Mouse (Mus musculus) B cell, adult 2 months (primary cell): ENCODE results near the gene Hcrtr2.

Source experiments
- DNase-seq, 2 experiments: peaks; one replicate each; pipeline ENCODE4 v3.0.0; 2022

Gene Hcrtr2

DNA sequence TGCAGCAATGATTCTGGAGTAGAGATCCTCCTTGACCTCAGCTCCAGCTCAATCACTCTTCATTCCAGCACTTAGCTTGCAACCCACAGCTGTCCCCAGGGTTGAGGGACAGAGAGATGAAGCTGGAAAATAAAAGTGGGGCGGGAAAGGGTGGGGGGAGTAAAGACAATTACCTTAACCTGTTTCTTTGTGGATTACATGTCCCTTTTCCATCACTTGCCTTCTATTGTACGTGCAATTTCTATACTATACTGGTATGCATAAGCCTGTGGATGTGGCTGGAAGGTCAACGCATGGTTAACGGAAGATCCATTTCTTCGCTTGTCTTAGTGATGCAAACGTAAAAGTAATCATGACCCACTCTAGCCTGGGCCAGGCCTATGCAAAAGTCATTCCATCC lies at the start of gene Hcrtr2:
Hcrtr2 (minus strand) TSS at position 101 of the 400 bp plus-strand sequence.
- no peak for DNase-seq

DNA sequence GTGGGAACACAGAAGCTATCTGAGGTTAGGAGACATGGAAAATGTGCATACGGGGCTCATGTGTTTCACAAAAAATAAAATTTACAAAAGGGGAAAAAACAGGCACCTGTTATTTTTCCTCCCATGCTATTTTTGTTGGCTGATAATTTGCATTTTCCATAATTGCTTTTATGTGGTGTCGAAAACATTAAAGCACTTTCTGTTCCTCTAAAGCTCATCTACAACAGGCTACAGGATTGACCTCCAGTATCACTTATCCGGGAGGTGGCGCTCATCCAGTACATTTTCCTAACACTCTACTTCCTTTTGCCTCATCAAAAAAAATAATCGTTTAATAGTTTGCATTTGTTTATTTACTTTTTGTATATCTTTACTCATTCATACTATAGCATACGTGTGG lies 41.2 kb upstream of the Hcrtr2 start:
- peak; percentile 17 to 28 for DNase-seq

DNA sequence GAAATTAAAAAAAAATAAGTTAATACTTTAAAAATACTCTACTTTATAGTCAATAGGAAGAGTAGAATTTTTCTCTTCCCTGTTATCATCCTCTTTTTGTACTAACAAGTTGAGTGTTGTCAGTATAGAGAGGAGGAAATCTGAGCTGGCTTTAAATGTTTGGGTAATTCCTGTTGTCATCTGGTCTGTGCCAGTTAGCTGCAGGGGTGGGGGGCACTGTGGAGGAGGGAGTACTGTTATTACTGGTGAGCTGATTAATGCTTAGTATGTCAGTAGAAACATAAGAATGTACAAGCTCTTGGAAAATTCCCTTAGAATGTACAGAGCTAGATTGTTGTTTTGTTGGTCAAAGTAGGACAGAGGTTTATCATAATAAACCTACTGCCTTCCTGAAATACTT lies 36.7 kb upstream of the Hcrtr2 start:
- DNase-seq: no peak

DNA sequence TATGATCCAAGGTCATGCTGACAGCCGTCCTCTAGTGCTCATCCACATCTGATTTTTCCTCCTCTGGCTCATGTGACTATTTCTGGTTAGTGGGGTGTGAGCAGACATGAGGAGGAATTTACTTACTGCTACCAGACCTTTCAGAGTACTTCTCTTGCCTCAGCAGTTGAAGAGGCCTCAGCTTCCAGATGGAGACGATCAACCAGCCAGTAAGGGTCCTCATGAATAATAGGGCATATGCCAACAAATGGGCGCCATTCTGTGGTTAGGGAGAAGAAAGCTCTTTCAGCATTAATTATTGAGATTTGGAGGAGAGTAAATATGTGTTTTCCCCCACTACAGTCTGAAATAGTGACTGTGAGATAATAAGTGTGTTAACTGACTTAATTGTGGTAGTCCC lies 28.7 kb upstream of the Hcrtr2 start:
- no peak for DNase-seq

DNA sequence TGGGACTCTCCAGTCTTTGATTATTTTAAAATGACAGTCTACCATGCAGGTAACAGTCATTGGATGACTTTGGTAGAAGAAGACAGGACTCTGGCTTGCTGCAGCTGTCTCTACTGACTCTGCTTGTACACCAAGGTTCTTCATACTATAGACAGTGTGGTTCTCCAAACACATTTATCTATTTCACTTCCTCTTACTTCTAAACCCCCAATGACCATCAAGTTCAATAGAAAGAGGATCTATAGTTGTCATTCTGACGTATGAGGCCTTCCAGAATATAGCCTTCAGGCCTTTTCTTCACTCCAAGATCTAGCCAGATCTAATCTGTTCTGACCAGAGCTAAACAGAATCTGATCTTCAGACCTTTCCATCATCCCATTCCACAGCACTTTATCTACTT lies 23.6 kb upstream of the Hcrtr2 start:
- no peak for DNase-seq

DNA sequence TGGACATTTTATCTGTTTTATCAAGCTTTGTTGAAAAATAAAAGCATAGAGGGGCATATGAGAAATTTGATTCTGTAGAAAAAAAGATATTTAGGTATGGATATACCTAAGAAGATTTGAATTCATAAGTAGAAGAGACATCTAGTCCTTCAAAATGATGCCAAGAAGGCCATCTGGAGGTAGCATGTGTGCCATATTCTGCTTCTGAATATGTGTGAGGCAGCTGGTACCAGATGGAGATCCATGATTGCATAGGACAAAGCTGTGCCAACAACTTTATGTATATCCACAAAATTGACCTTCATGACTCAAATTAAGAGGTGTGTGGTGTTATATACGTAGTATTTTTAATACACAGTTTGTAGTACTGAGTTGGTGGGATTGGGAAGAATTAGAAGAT lies 7.4 kb upstream of the Hcrtr2 start:
- no peak for DNase-seq

DNA sequence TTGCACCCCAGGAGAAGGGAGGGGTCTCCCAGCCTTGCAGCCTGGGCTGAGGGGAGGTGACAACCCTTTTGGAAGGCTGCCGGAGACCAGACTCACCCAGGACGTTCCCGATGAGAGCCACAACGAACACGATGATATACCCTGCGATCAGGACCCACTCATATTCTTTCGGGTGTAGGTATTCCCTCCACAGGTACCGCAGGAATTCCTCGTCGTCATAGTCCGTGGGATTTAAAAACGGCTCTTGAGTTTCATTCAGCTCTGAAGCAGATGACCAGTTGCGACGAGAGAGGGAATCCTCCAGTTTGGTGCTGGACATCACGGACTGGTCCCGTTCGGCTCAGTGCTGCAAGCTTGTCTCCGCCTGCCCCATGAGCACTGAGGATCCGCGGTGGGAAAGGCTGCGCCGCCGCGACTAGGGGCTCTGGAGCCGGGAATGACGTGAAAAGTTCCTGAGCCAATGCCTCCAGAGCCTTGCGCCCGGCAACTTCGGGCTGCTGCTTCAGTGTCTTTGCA lies 412 bp downstream of the Hcrtr2 start:
- peak in 1 of 2 experiments; percentile 5 for DNase-seq

DNA sequence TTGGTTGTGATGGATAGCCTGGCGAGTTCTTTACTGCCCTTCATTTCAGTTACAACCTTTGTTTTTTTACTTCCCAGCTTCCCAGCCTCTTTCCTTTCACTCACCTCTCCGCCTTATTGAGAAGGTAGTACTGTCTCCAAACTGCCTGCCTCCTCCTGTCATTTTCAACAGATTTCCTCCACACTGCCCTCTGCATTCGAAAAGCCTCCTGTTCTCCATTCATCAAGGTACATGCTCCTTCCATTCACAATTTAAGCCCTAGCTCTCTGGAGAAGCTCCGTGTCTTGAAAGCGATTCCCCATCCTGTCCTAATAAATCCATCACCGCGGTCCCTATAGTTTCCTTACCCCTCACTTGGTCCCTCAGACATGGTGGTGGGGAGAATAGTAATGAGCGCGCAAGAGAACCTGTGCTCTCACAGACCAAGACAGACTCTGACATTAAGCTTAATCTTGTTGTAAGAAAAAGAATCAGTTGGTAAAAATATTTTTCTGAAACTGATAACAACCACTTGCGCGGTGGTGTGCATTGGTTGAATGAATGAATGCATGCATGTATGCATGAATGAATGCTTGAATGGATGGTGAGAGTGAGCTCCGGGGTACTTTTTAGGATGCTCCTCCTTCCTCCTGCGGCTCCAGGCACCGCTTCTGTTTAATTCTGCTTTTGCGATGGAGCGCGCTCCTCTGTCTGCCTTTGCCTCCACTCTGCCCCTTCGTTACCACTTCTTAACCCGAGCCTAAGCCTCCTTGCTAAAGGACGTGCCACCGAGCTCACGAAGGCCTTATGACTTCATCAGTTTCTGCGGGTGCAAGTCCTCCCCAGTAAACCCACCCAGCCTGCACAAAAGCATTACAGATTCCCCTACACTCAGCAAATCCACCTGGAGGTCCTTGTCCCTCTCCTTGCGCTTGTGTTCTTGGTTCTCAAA lies 1.3 kb downstream of the Hcrtr2 start:
- peak in 1 of 2 experiments; percentile 8 for DNase-seq

DNA sequence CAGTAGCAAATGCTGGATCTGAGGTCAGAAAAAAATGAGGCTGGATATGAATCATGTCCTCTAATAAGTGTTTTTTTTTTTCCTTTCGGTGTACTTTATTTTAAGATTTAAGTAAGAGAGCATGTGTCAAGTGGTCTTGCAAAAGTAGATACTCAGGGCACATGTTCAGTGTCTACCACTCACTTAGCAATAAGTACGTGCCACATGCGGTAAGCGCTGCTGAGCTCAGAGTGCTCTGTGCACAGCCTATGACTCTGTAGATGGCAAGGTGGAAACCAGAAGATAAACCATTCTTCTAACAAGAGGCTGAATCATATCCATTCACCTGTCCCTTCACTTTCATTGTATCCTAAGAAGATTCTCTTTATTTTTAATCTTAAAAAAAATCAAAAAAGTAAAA lies 2.1 kb downstream of the Hcrtr2 start:
- no peak for DNase-seq

DNA sequence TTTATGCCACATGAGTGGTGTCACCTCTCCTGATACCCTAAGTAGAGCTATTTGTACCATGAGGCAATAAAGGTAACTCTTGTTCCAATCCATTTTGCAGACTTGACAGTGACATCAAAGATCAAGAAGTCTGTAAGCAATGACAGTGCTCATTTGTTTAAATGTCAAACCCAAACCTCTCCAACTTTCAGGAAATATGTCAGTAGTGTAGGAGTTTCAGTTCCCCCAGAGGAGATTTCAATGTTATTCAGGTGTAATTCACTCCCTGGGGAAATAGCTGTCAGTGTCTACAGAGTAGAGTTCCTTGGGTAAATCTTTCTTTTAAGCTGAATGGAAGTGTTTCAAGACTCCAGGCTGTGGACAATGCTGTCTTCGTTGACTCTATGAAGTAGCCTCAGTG lies 2.9 kb downstream of the Hcrtr2 start:
- no peak for DNase-seq

DNA sequence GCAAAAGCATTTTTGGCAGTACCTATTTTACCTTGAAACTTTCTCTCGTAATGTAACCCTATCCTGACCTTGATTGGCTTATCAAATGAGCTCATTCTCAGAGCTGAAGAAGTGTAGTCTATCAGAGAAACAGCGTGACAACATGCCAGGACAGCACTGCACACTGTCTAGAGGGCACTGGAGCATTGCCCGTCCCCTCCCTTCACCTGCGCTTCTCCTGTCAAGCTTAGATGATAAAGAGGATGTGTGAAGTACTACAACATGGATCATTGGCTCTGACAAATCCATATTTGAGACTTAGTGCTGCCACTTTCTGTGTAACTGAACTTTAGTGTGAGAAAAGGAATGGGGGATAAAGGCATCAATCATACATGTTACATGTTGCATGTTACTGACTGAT lies 5.4 kb downstream of the Hcrtr2 start:
- DNase-seq: peak; percentile 30 to 33

DNA sequence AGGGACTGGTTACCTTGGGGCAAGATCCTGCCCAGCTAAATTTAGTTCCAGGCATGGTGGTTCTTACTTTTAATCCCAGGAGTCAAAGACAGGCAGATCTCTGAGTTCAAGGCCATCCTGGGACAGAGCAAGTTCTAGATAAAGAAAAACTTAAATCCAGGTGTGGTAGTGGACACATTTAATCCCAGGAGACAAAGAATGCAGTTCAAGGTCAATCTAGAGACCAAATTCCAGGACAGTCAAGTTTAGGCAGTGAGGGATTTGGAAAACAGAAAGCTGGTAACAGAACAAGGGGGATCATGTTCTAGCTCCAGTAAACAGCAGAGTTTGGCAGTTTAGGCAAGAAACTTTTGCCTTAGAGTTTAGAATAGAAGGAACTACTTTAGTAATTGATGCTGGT lies 8.6 kb downstream of the Hcrtr2 start:
- DNase-seq: no peak

DNA sequence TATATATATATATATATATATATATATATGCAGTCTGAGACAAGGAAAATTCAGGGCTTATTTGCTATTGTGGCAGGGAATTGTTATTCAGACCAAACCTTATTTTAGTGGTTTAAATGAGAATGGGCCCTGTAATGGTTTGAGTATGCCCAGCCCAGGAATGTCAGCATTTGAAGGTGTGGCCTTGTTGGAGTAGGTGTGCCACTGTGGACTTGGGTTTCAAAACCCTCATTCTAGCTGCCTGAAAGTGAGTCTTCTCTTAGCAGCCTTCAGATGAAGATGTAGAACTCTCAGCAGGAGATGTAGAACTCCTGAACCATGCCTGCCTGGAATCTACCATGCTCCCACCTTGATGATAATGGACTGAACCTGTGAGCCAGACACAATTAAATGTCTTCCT lies 9.7 kb downstream of the Hcrtr2 start:
- no peak for DNase-seq

DNA sequence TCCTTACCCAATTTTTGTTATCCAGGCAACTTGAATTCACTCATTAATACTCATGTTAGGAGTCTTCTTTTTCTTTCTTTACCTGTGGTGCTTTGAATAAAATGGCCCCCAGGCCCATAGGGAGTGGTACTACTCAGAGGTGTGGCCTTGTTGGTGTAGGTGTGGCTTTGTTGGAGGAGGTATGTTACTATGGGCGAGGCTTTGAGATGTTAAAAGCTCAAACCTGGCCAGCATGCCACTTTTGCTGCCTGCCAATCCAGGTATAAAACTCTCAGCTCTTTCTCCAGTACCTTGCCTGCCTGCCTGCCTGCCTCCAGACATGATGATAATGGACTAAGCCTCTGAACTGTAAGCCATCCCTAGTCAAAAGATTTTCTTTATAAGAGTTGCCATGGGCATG lies 11.4 kb downstream of the Hcrtr2 start:
- DNase-seq: no peak

DNA sequence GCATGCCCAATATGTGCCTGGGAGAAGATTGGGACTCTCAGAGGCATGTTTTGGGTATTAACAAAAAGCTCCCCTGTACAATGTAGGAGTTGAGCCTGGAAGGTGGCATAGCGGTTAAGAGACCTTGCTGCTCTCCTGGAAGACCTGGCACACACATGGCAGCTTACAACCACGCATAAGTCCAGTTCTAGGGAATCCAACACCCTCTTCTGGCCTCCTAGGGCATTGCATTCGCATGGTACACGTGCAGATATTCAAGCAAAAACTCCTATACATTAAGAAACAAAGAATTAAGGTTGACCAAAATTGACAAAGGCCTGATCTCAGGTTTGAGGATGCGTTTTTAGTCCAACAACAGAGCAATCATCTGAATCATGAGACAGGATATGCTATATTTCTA lies 32.3 kb downstream of the Hcrtr2 start:
- no peak for DNase-seq

DNA sequence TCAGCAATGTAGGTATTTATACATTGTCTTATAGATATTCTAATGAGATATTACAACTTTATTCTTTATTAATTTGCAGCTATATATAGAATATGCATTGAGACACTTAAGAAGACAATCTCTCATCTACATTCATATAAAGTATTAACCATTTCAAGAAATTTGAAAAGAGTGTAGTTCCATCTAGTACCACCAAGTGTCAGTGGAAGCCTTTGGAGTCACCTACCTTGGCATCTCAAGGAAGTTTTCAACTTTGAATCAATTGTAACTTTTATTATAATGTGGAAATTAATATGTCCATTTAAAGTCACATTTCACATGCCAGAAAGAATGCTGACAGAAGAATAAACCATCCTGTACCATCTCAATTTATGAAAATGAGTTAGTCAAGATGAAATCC lies 52.8 kb downstream of the Hcrtr2 start:
- DNase-seq: no peak

DNA sequence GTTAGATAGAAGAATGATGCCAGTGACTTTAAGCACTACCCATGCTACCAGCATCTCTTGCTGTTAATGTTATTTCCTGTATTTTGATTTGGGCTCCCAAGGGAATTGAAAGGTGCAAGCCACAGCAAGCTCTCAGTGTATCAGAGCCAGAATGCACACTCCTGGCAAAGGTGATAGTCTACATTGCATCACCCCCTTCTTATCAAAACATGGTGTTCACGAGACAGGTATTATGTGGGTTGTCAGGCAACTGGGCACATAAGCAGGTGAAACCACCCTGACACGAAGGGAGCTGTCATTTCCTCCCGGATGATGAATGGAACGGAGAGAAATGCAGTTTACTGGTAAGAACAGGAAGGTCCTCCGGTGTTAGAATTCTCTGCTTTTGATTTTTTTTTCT lies 65.9 kb downstream of the Hcrtr2 start:
- DNase-seq: no peak

DNA sequence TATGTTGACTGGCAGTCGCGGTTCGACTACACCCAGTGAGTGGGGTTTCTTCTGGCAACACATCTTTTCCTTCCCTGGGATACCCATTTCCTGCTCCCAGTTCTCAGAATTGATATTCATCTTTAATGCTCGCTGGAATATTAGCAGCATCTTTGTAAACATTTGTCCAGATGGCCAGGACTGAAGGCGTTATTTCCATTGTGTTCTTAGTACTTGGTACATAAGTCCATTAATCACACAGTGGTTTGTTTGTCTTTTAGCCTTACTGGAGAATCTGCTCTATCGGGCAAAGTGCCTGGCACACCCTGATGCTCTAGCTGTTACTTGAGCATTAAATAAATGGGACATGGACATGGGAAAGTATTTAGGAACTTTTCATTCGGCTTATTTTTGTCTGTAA lies 71.1 kb downstream of the Hcrtr2 start:
- no peak for DNase-seq

DNA sequence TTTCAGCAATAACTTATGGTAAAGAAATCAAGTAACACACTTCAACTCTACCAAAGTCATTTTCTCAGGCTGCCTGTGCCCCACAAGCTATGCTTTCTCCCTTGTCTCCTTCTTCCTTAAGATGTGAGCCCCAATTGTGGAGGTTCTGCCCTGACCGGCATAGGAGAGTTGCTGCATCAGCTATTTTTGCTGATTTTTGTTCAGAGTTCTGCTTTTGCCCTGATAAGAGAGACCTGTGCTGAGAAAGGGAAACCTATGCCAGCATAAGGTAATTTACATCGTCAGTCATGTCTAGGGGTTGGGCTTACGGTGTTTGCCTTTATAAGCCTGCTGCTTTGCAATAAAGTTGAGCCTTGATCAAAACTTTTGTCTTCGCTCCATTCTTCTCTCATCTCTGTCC lies 71.5 kb downstream of the Hcrtr2 start:
- no peak for DNase-seq

DNA sequence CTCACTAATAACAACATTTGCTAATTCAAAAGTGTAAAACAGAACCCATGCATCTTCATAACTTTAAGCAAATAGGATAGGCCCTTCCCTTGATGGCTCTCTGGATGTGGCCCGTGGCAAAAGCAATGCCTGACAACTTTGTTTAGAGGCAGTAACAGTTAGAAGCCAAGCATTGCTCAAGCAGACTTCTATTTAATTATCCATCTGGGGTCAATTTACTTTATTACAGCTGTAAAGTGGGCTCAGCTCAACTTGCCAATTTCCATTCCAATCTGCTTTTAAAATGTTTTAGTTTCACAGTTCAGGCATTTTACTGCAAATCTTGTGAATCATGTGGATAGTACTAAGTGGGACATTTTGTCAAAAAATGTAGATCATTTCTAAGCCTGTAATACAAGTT lies 81.3 kb downstream of the Hcrtr2 start:
- DNase-seq: no peak

DNA sequence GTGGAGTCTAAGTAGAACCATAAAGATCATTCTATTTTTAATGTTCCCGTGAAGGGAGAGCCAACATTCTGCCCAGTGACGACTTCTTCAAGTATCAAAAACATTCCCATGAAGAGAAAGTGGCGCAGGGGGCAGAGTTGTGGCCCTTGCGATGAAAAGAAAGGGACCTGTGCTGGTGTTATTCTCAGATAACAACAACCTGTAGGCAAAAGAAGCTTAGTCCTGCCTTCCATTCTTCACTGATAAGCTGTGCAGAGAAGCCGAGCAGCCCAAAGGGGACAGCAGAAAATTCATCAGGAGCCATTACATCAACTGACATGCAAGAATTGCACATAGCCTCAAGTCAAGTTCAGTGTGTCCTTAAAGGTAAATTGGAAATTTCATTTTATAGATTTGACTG lies 85.7 kb downstream of the Hcrtr2 start:
- DNase-seq: no peak

DNA sequence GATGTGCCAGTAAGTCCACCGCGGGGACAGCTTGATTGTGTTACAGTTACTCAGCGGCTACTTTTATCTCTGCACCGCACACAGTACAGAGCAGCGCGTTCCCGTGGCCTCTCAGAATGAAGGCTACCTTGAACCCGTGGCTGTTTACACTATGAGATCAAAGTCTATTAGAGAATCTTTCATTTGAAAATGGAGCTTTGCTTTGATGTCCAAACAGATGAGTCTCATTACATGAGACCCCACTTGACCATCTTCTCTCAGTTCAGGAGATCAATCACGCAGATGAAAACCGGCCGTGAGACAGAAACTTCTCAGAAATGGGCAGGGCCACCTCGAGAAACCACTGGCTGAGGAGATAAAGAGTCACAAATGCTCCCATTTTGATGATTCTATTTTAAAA lies 86.4 kb downstream of the Hcrtr2 start:
- DNase-seq: no peak

DNA sequence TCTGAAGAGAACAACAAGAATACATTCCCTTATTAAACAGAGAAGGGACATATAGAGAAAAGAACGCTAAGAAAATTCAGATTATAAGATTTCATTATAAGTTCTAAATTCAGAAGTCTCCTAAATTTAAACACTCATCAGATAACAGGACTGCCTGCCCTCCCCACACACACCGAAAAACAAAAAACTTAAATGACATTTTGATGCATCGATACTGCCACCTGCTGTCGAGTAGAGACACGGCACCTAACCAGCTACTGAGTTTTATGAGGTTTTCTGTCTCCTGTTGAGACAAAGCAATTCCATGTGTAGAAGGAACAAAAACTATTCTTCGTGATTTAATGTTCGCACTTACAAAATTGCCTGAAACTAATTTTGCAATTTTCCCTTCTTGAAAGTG lies 87.0 kb downstream of the Hcrtr2 start:
- DNase-seq: peak; percentile 66 to 68

DNA sequence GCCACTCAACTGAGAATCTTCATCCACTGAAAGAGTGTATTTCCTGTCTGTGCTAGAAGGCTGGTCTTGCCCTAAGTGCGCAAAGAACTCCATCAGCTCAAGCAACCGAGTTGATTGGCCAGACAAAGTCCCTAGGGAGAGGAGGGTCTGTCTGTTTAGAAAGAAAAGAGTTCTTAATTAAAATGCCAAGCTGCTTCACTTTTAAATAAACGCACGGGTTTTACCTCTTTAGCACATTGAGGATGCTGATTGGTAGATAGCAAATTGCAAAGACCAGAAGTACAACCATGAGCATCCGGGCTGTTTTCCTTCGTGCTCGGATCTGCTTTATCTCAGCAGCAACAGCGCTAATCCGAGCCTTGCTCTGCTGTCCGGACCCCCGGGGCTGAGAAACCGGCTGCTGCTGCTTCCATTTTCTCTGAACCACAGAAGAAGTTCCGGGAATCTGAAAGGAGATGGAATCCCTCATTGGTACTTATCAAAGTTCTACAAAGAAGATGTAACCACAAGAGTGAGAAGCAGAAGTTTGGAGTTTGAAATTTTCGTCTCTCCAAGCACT lies 87.6 kb downstream of the Hcrtr2 start:
- DNase-seq: peak; percentile 17 to 30

DNA sequence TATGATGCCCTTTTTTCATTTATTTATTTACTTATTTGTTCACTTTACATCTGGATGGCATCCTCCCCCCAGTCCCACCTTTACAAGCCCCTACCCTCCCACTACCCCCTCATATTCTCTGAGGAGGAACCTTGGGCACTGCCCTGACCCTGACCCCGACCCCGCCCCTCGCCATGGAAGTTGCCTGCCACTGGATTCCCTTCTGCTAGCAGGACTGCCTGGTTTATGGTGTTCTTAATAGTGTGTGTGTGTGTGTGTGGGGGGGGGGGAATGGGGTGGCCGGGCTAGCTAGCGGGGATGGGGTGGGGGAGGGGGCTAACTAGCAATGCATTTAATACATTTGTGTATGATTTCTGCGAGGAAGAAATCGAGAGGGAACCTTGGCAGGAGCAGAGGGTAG lies 88.8 kb downstream of the Hcrtr2 start:
- DNase-seq: no peak
